Mouse (Mus musculus): ENCODE measurements around the gene Vmn2r30. TPM values are rescaled to one million over a fixed set of nuclear protein-coding genes. Genes with fewer than 3 reads are reported as not detected.
"Not testable (repeated sequence)": the region's sequence is repeated elsewhere in the genome, so short reads cannot be mapped to it uniquely, and the experiment has no call there.

Gene Vmn2r30
- 0.01 TPM in 1 of 2 replicates, not detected in the other for polyA plus RNA-seq (2012; rRNA removed)

GRCm38 (mm10) chr7:7337509-7337908 lies at the start of gene Vmn2r30:
Gene Vmn2r30 (minus strand): TSS chr7:7337609.
- DNase-seq (ENCODE audit: low spot score): not testable (repeated sequence)

- not testable (repeated sequence) for DNase-seq (ENCODE audit: low spot score)
Measured at GRCm38 (mm10) chr7:7374431-7374830, 37.0 kb upstream of the Vmn2r30 start, which contains the start of gene Gm45783. Gene Gm45783 (minus strand): TSS chr7:7374573.

- DNase-seq (ENCODE audit: low spot score): no peak
Measured at GRCm38 (mm10) chr7:7295595-7295994, 41.8 kb downstream of the Vmn2r30 start.

GRCm38 (mm10) chr7:7281383-7281782 lies 56.0 kb downstream of the Vmn2r30 start:
- DNase-seq (ENCODE audit: low spot score): no peak

- peak; percentile 94 for DNase-seq (ENCODE audit: low spot score)
Measured at GRCm38 (mm10) chr7:7277966-7278567, 59.3 kb downstream of the Vmn2r30 start, which contains the start of gene Gm45844. Gene Gm45844 (minus strand): TSS chr7:7278289.

- DNase-seq (ENCODE audit: low spot score): not testable (repeated sequence)
Measured at GRCm38 (mm10) chr7:7277556-7277955, 59.9 kb downstream of the Vmn2r30 start.

Other genes starting within 250 kb of the Vmn2r30 start
- gene Zfp954, start 216.1 kb downstream of the Vmn2r30 start, polyA plus RNA-seq (2012; rRNA removed): 12.7 and 15.2 TPM in 2 replicates
- gene Zfp773, start 200.9 kb downstream of the Vmn2r30 start, polyA plus RNA-seq (2012; rRNA removed): 0.44 and 0.57 TPM in 2 replicates
- gene Zfp418, start 166.3 kb downstream of the Vmn2r30 start, polyA plus RNA-seq (2012; rRNA removed): 2.2 and 2.7 TPM in 2 replicates
- gene Zfp772, start 127.6 kb downstream of the Vmn2r30 start, polyA plus RNA-seq (2012; rRNA removed): 8.4 and 10.1 TPM in 2 replicates
- 1.7 and 3.1 TPM in 2 replicates for gene Vmn2r29, start 90.3 kb downstream of the Vmn2r30 start, polyA plus RNA-seq (2012; rRNA removed)
- 4.1 and 5.7 TPM in 2 replicates for gene Gm45844, start 59.3 kb downstream of the Vmn2r30 start, polyA plus RNA-seq (2012; rRNA removed)
- gene Clcn4, start 36.8 kb downstream of the Vmn2r30 start, polyA plus RNA-seq (2012; rRNA removed): 31.9 and 35.7 TPM in 2 replicates
- gene Gm45783, start 37.0 kb upstream of the Vmn2r30 start, polyA plus RNA-seq (2012; rRNA removed): not detected in 2 replicates
- gene Vmn2r31, start 62.1 kb upstream of the Vmn2r30 start, polyA plus RNA-seq (2012; rRNA removed): not detected in 2 replicates
- not detected in 2 replicates for gene Vmn2r32, start 142.4 kb upstream of the Vmn2r30 start, polyA plus RNA-seq (2012; rRNA removed)
- gene Vmn2r33, start 229.2 kb upstream of the Vmn2r30 start, polyA plus RNA-seq (2012; rRNA removed): not detected in 2 replicates

Measured in urinary bladder, adult 2 months (tissue).